Mouse (Mus musculus) brain, embryonic 14.5 days (tissue): ENCODE measurements around the gene Lgals12. TPM values are rescaled to one million over a fixed set of nuclear protein-coding genes. Genes with fewer than 3 reads are reported as not detected.

Experiments
- DNase-seq: peaks from one replicate; pipeline ENCODE4 v3.0.0-alpha.2; 2011; ENCODE audit warnings: low read depth
- CTCF ChIP-seq: fragments of 200-500 bp; IDR thresholded peaks from 2 replicates; pipeline ENCODE4 v1.5.1; 2012; ENCODE audit warnings: inconsistent platforms, mild to moderate bottlenecking, moderate library complexity, borderline replicate concordance; ENCODE audit not compliant: insufficient read depth, insufficient read length; ENCODE audit errors: extremely low read depth
- POLR2A ChIP-seq: fragments of 200-500 bp; IDR thresholded peaks from 2 replicates; pipeline ENCODE4 v1.6.1; 2012; ENCODE audit warnings: mild to moderate bottlenecking, inconsistent platforms, borderline replicate concordance; ENCODE audit not compliant: poor library complexity, insufficient read depth, insufficient read length, severe bottlenecking; ENCODE audit errors: extremely low read depth
- polyA plus RNA-seq: library from polyadenylated mRNA; depleted of rRNA; stranded (reverse); fragments of >200 nt; gene quantifications from 2 replicates; pipeline ENCODE4 v1.2.3, GENCODE M21; 2012

Gene Lgals12
- polyA plus RNA-seq, 1 experiment, result 0.72 TPM

DNA sequence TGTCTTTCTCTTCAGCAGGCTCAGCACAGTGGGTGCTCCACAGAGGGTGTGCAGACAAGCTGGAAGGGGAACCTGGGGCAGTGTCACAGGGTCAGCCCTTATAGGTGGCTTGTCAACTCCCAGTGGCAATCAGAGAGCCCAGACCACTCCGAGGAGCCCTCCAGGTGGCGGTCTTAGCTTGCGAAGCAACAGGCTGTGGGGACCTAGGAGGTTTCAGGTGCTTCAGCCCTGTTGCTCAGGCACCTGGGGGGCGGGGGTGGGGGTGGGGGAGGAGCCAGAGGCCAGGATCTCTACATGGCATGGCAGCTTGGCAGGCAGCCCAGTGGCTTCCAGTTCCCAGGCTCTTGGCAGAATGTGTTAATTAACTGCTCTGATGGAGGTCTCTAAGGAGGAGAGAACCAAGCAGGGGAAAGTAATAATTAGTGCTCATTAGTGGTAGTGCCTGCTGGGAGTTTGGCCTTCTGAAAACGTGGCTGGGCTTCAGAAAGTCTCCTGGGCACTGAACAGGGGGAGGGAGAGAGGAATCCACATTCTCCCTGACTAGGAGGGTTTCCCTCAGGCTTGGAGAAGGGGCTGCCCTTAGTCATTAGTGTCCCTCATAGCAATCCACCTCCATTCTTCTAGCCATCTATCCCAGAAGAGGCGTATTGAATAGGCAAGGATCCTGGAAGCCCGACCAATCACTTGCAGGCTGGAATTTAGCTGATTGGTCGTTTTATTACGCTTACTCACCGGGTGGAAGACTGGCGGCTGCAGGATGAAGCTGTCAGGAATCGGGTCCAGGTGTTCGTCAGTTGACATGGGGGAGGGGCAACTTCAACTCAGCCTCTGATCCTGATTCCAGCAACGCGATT lies 836 bp downstream of the Lgals12 start:
- TF ChIP-seq POLR2A, result no peak
- no peak for TF ChIP-seq CTCF

DNA sequence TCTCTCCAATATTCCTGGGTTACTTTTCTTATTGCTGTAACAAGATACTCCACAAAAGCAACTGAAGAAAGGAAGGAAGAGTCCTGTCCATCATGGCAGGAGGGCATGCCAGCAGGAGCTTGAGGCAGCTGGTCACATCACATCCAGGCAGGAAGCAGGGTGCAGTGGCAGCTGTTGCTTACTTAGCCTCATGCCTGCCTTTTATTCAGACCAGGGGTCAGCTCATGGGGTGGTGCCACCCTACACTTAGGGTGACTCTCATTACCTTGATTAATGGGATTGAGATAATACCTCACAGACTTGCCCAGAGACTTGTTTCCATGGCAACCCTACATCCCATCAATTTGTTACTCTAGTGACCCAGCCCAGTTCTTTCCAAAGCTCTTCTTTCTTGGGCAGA lies 2.0 kb downstream of the Lgals12 start:
- DNase-seq, result peak; percentile 47
- TF ChIP-seq POLR2A, result no peak
- TF ChIP-seq CTCF, result no peak

More for the DNA sequence above, 836 bp downstream of the Lgals12 start:
- peak; percentile 97 for DNase-seq

DNA sequence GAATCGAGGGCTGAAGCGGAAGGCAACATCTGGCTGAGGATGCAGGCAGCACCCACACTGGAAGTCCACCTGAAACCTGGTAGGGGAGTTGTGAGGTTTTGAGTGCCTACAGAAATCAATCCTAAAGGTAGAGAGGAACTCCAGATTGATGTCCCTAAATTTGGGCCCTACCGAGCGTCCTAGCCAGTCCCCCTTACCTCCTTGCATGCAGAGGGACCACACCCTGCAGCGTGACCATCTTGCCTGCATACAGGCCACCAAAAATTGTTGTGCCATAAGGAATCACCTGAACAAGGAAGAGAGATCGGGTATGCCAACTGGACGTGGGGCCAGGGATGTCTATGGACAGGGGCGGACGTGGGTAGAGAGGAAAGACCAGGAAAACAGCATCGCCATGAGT lies 2.9 kb downstream of the Lgals12 start:
- TF ChIP-seq CTCF, result no peak
- TF ChIP-seq POLR2A, result no peak
- DNase-seq, result no peak

DNA sequence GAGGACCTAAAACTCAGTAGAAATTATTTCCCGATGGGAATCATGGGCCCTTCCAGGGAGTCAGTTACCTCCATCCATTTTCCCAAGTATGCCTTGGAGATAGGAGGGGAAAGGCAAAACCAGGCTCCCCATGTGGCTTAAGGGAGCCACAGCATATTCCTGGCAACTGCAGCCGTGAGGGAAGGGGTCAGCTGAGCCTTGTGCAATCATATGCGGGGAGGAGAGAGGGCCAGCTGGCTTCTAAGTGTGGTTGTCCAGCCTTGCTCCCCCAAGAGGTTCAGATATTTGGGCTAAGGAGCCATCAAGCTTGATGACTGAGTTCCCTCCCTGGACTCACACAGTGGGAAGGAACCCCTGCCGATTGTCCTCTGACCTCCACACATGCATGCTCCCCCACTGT lies 5.4 kb downstream of the Lgals12 start:
- DNase-seq, result no peak
- TF ChIP-seq POLR2A (no peak), CTCF (no peak)

DNA sequence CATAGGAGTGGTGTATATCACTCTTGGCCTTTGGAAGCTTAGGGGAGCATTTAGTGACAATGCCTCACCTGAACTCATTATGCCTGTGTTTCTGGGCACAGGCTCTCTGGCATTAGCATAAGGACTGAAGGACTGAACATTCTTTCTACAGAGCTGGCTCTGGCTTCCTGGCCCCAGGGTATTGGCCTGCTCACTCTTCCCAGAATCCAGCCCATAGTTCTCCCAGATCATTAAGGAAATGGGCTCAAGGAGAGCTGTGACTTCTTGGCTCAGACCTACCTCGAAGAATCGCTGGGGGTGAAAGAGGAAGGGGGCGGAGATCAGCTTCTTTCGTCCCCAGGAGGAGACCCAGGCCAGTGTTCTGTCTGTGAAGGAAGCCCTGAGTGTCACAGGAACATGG lies 8.5 kb downstream of the Lgals12 start:
- TF ChIP-seq CTCF, result no peak
- no peak for TF ChIP-seq POLR2A
- no peak for DNase-seq

DNA sequence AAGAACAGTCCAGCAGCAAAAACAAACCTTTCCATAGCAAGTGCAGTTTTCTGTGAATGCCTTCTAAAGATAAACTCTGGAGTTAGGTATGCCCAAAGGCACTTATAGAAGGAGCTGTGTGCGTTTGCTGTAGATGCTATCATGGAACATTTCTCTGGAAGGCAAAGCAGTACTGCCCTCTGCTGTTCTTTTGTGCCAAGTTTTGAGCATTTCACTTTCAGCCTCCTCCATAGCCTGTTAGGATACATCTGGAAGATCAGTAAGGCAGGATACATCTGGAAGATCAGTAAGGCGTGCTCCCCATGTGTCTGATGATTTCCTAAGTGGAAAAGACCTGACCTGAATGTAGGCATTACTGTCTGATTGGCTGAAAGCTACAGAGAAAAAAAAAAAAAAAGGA lies 11.5 kb downstream of the Lgals12 start:
- TF ChIP-seq POLR2A (no peak), CTCF (peak; percentile 60; the same call in 1 of the 2 replicates)
- DNase-seq, result peak; percentile 63

DNA sequence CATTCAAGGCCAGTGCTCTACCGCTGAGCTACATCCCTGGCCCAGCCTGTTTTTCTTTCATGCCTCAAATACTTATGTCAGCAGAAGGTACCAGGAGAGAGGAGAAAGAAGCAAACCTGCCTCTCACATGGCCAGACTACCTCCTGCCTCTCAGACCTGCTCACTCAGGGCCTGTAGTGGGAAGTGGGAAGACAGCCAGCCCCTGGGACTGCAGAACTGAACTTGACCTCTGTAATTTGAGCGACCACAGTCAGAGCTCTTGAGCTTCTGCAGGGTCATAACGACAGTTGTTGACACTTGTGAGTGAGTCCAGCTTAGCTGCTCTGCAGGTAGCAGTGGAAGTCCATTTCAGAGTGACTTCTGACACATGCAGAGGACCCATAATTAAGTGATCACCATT lies 15.0 kb downstream of the Lgals12 start:
- no peak for TF ChIP-seq CTCF
- TF ChIP-seq POLR2A, result no peak
- DNase-seq, result no peak

DNA sequence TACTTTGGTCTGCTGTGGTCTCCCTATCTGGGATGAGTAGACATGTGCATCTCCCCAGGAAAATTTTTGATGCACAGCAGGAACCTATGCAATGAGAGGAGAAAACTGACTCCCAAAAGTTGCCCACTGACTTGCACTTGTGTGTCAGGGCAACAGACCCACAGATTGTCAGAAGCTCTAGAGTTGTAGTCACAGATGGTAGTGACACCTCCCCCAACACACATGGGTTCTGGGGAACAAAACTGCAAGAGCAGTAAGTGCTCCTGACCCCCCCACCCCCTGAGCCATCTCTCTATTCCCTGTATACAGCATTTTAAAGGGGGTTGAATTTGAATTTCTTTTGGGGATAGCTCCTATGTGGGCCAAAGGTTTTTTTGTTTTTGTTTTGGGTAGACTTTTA lies 16.2 kb downstream of the Lgals12 start:
- no peak for DNase-seq
- no peak for TF ChIP-seq CTCF
- no peak for TF ChIP-seq POLR2A

DNA sequence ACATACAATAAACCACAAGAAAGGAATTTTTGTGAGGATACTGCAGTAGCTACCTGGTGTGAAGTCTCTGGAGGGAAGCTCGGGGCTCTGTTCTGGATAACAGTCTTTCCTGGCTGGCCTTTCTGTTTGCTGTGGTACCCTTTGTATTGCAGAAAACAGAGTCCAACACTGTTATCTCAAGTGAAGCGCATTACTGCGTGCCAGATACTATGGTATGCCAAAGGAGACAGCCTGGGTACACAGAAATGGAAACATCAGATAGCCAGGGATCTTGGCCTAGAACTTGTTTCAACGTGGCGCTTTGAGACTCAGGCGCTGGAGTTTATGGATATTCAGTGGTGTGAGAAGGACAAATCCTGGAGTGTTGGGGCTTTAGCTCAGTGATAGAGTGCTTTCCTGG lies 21.2 kb downstream of the Lgals12 start:
- TF ChIP-seq POLR2A (no peak), CTCF (no peak)
- no peak for DNase-seq

DNA sequence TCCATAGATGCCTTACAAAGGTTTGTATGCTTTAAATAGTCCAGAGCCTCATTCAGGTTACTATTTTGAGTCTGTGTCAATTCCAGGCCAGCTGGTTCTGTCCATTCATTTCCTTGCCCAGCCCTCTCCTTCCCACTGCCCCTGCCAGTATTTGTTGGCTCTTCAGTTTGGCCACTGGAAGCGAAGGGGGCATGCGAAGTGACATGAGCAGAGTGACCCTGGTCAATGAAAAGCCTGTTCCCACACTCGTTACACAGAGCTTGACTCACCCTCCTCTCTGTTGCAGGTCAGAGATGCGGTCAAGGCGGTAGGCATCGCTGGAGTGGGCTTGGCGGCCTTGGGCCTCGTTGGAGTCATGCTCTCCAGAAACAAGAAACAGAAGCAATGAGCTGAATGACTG lies 21.7 kb downstream of the Lgals12 start:
- TF ChIP-seq POLR2A, result no peak
- TF ChIP-seq CTCF, result no peak
- DNase-seq, result no peak

DNA sequence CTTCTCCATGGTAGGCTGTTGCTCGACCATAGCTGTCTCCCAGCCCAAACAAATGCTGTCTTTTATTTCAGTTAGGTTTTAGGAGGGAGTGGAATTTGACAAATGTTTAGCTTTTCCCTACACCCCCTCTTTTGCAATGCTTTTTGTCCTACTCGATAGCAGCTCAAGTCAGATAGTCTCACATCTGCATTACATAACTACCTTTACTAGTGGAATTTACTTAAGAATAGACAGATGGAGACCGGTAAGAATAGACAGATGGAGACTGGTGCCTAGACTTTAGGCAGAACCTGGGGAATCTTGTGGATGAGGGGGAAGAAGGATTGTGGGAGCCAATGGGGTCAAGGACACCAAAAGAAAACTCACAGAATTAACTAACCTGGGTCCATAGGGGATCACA lies 23.4 kb downstream of the Lgals12 start:
- TF ChIP-seq POLR2A (no peak), CTCF (no peak)
- no peak for DNase-seq

DNA sequence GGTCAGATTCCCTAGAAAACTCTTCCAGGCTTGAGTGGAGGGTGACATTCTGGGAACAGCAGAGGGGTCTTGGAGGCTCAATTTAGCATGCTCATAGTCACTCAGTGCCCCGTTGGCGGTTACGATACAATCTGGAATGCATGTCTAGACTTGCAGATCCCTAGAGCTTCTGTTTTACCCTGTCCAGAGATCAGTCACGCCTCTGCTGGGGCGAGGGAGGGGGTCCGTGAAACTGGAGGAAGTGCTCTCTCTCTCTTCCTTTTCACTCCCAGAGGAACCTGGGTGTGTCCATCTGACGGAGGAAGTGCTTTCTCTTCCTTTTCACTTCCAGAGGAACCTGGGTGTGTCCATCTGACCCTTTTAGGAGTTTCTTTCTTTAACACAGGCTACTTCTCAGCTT lies 23.9 kb downstream of the Lgals12 start:
- no peak for DNase-seq
- TF ChIP-seq POLR2A (no peak), CTCF (no peak)
